Mouse (Mus musculus): ENCODE results near the gene Cux1. TPM values are rescaled to one million over a fixed set of nuclear protein-coding genes. Genes with fewer than 3 reads are reported as not detected.

Cux1 gene
- total RNA-seq, 2 experiments from 2014 or later, result 107 to 119 TPM

GRCm38 (mm10) chr5:136548776-136549175 is 18.5 kb downstream of the Cux1 start:
- no peak for DNase-seq (ENCODE audit: low spot score in 2 of 2)
- intact Hi-C loops (cut with DNase I), result no loop called here

GRCm38 (mm10) chr5:136545061-136545460 is 22.2 kb downstream of the Cux1 start:
- intact Hi-C loops (cut with DNase I), result no loop called here
- no peak for DNase-seq (ENCODE audit: low spot score in 2 of 2)

- intact Hi-C loops (cut with DNase I), result no loop called here
- DNase-seq (ENCODE audit: low spot score in 2 of 2), result no peak
Observed at GRCm38 (mm10) chr5:136543171-136543570, 24.1 kb downstream of the Cux1 start.

- intact Hi-C loops (cut with DNase I), result no loop called here
- peak; percentile 43 to 52 for DNase-seq (ENCODE audit: low spot score in 2 of 2)
Observed at GRCm38 (mm10) chr5:136540952-136541351, 26.3 kb downstream of the Cux1 start.

GRCm38 (mm10) chr5:136540055-136540838 is 27.0 kb downstream of the Cux1 start:
- intact Hi-C loops (cut with DNase I), result no loop called here

GRCm38 (mm10) chr5:136536753-136537152 is 30.5 kb downstream of the Cux1 start:
- intact Hi-C loops (cut with DNase I), result no loop called here
- DNase-seq (ENCODE audit: low spot score in 2 of 2), result no peak

More at GRCm38 (mm10) chr5:136540055-136540838, 27.0 kb downstream of the Cux1 start:
- no peak for DNase-seq (ENCODE audit: low spot score in 2 of 2)

GRCm38 (mm10) chr5:136535976-136536725 is 31.1 kb downstream of the Cux1 start:
- intact Hi-C loops (cut with DNase I), result no loop called here
- no peak for DNase-seq (ENCODE audit: low spot score in 2 of 2)

GRCm38 (mm10) chr5:136535204-136535603 is 32.1 kb downstream of the Cux1 start:
- no peak for DNase-seq (ENCODE audit: low spot score in 2 of 2)
- intact Hi-C loops (cut with DNase I), result no loop called here

GRCm38 (mm10) chr5:136533371-136534276 is 33.7 kb downstream of the Cux1 start:
- DNase-seq (ENCODE audit: low spot score in 2 of 2), result no peak
- intact Hi-C loops (cut with DNase I), result no loop called here

- DNase-seq (ENCODE audit: low spot score in 2 of 2), result no peak
- intact Hi-C loops (cut with DNase I), result no loop called here
Observed at GRCm38 (mm10) chr5:136531674-136532365, 35.5 kb downstream of the Cux1 start.

- no peak for DNase-seq (ENCODE audit: low spot score in 2 of 2)
- intact Hi-C loops (cut with DNase I), result no loop called here
Observed at GRCm38 (mm10) chr5:136530931-136531330, 36.4 kb downstream of the Cux1 start.

- intact Hi-C loops (cut with DNase I), result no loop called here
- DNase-seq (ENCODE audit: low spot score in 2 of 2), result no peak
Observed at GRCm38 (mm10) chr5:136529165-136529564, 38.1 kb downstream of the Cux1 start.

GRCm38 (mm10) chr5:136527871-136528270 is 39.4 kb downstream of the Cux1 start:
- intact Hi-C loops (cut with DNase I), result no loop called here

GRCm38 (mm10) chr5:136526545-136526909 is 40.8 kb downstream of the Cux1 start:
- intact Hi-C loops (cut with DNase I), result no loop called here
- no peak for DNase-seq (ENCODE audit: low spot score in 2 of 2)

More at GRCm38 (mm10) chr5:136527871-136528270, 39.4 kb downstream of the Cux1 start:
- no peak for DNase-seq (ENCODE audit: low spot score in 2 of 2)

- intact Hi-C loops (cut with DNase I), result no loop called here
- DNase-seq (ENCODE audit: low spot score in 2 of 2), result no peak
Observed at GRCm38 (mm10) chr5:136525896-136526544, 41.3 kb downstream of the Cux1 start.

GRCm38 (mm10) chr5:136522843-136523463 is 44.3 kb downstream of the Cux1 start:
- no peak for DNase-seq (ENCODE audit: low spot score in 2 of 2)
- intact Hi-C loops (cut with DNase I), result no loop called here

- intact Hi-C loops (cut with DNase I), result no loop called here
- no peak for DNase-seq (ENCODE audit: low spot score in 2 of 2)
Observed at GRCm38 (mm10) chr5:136521656-136522055, 45.6 kb downstream of the Cux1 start.

GRCm38 (mm10) chr5:136518648-136519437 is 48.4 kb downstream of the Cux1 start:
- intact Hi-C loops (cut with DNase I), result loop anchor here (5.0 kb wide), 1 partner anchor 38 kb away; no protein-coding TSS in a partner anchor
- DNase-seq (ENCODE audit: low spot score in 2 of 2), result no peak

All from left cerebral cortex, postnatal 36 days (tissue).